Mouse (Mus musculus) thymus, adult 2 months (tissue): ENCODE results near the gene Paqr9.

Experiments
- CTCF ChIP-seq: fragments of 200-500 bp; IDR thresholded peaks from 2 replicates; pipeline ENCODE4 v1.5.1; 2012; ENCODE audit warnings: mild to moderate bottlenecking, control low read depth, low read length, moderate library complexity, borderline replicate concordance; ENCODE audit not compliant: control insufficient read depth, poor library complexity, insufficient read depth; ENCODE audit errors: extremely low read depth
- POLR2A ChIP-seq: fragments of 200-500 bp; IDR thresholded peaks from 2 replicates; pipeline ENCODE4 v1.6.1; 2012; ENCODE audit warnings: mild to moderate bottlenecking, low read length, control low read depth, moderate library complexity; ENCODE audit not compliant: control insufficient read depth, poor library complexity, insufficient read depth; ENCODE audit errors: extremely low read depth

DNA sequence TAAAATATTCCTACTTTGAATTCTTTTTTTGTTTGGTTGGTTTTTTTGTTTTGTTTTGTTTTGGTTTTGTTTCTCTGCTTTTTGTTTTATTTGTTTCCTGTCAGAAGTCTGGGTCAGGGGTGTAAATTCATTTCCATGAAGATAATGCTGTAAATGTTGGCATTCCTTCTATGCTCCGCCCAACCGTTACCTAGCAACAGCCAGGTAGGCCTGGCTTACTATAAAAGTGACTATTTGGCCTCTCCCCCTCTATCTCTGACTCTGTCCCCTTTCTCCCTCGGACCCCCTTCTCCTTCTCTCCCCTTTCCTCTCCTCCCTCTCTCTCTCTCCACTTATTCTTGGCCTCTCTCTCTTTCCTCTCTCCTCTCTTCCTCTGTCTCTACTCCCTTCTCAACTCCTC lies 56.5 kb downstream of the Paqr9 start:
- TF ChIP-seq POLR2A (no peak), CTCF (no peak)
